Mouse (Mus musculus): ENCODE measurements around the gene Scamp4. TPM values are rescaled to one million over a fixed set of nuclear protein-coding genes. Genes with fewer than 3 reads are reported as not detected.

Scamp4 gene
- polyA plus RNA-seq, 1 experiment: 145 TPM

GRCm38 (mm10) chr10:80606737-80607350 lies 4.2 kb downstream of the Scamp4 start:
- 82% methylated on average over 34 of the region's 34 CpGs for WGBS
- DNase-seq (ENCODE audit: low read depth, low spot score): no peak

- 84% methylated on average over 3 of the region's 3 CpGs for WGBS
- DNase-seq (ENCODE audit: low read depth, low spot score): no peak
Observed at GRCm38 (mm10) chr10:80608435-80608834, 5.8 kb downstream of the Scamp4 start.

DNA sequence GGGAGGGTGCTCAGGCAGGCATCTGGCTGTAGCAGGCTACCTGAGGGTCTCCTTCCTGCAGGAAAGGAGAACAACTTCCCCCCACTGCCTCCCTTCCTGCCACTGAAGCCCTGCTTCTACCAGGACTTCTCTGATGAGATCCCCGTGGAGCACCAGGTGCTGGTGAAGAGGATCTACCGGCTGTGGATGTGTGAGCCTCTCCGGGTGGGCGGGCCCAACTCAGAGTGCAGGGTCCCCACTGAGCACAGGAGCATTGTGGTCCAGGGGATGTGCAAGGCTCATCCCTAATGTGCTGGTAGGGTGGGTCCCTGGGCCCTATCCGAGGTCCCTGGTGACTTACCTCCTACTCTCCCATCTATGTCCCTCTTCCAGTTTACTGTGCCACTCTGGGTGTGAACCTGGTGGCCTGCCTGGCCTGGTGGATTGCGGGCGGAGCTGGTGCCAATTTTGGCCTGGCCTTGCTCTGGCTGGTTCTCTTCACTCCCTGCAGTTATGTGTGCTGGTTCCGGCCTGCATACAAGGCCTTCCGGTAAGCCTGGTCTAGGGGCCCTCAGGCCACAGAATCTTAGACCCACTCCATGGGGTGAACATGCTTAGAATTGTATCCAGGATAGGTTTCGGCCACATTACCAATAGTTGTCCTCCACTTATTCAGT lies 6.7 kb downstream of the Scamp4 start:
- WGBS: 90% methylated on average over 10 of the region's 10 CpGs
- DNase-seq (ENCODE audit: low read depth, low spot score): no peak

GRCm38 (mm10) chr10:80610116-80610785 lies 7.6 kb downstream of the Scamp4 start:
- WGBS: 87% methylated on average over 9 of the region's 9 CpGs
- DNase-seq (ENCODE audit: low read depth, low spot score): no peak

DNA sequence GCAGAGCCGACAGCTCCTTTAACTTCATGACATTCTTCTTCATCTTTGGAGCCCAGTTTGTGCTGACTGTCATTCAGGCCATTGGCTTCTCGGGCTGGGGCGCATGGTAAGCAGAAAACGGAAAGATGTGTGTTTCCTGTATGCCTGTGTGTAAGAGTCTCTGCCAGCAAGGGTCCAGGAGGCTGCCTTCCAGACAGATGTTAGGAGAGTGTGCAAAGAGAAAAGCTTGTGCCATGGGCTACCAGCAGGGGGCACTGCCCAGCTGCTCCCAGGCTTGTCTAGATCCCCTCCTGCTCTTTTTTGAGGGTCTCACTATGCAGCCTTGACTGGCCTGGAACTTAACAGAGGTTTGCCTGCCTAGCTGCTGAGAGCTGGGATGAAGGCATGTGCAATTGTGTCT lies 8.4 kb downstream of the Scamp4 start:
- DNase-seq (ENCODE audit: low read depth, low spot score): no peak
- 67% methylated on average over 4 of the region's 4 CpGs for WGBS

GRCm38 (mm10) chr10:80611905-80612304 lies 9.2 kb downstream of the Scamp4 start:
- WGBS: 91% methylated on average over 3 of the region's 3 CpGs
- DNase-seq (ENCODE audit: low read depth, low spot score): no peak

DNA sequence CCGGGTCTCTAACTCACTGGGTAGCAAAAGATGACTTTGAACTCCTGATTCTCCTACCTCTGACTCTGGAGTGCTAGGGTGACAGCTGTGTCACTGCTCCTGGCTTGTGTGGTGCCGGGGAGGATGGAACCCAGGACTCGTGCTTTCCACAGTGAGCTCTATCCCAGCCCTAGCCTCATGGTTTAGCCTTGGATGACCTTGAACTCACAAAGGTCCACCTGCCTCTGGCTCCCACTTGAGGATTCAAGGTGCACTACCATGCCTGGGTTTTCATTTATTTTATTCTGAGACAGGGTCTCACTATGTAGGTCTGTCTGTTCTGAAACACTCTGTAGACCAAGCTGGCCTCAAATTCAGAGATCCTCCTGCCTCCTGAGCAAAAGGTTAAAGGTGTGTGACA lies 11.1 kb downstream of the Scamp4 start:
- 81% methylated on average over 3 of the region's 3 CpGs for WGBS
- no peak for DNase-seq (ENCODE audit: low read depth, low spot score)

GRCm38 (mm10) chr10:80614351-80614750 lies 11.7 kb downstream of the Scamp4 start:
- WGBS: 84% methylated on average over 6 of the region's 6 CpGs
- DNase-seq (ENCODE audit: low read depth, low spot score): no peak

DNA sequence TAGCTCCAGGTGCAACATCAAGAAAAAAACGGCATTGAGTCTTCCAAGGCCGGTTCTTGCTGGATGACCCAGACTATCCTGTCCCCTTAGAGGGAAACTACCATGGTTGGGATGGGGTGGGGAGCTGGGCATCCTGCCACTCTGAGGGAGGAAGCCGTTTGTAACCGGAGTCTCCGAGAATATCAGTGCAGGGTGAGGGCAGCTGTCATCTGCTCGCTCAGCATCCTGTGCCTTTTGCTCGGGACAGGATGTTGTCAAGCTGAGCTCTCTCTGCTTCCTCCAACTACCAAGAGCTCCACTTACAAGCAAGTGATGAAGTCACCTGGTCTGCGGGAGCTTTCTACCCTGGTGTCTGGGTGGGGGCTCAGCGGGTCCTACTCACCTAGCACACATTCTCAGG lies 15.5 kb downstream of the Scamp4 start:
- DNase-seq (ENCODE audit: low read depth, low spot score): no peak
- 52% methylated on average over 9 of the region's 9 CpGs for WGBS

DNA sequence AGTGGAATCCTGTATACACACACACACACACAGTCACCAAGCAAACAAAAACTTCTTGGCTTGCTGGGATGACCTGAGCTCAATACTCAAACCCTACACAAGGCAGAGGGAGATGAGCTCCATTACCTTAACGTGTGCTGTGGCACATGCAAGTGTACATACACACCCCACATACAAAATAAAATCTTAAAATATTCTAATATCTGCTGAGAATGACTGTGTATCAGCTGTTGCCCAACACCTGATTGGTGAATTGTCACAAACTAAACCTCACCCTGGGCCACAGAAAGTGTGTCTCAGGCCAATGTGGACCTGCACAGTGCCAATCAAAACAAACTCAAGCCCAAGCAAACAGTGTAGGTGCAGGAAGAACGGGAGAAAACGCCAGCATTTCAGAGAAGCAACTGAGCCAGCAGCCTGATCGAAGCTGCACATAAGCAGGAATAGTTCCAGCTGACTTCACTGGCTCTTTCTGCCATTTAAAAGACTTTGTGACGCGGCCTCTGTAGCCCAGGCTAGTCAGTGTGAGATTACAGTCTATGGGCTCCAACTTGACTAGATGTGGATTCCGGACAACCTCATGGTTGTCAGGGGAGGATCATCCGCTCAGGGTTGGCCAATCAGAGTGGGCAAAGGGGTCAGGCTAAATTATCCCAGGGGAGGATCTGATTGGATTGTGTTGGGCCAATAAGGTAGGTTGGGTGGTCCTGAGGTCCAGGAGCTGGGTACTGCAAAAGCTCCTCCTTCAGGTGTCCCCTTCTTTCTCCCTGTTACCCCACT lies 17.0 kb downstream of the Scamp4 start:
- 49% methylated on average over 8 of the region's 8 CpGs for WGBS
- DNase-seq (ENCODE audit: low read depth, low spot score): no peak

GRCm38 (mm10) chr10:80620365-80620764 lies 17.7 kb downstream of the Scamp4 start:
- no peak for DNase-seq (ENCODE audit: low read depth, low spot score)
- 84% methylated on average over 9 of the region's 9 CpGs for WGBS

DNA sequence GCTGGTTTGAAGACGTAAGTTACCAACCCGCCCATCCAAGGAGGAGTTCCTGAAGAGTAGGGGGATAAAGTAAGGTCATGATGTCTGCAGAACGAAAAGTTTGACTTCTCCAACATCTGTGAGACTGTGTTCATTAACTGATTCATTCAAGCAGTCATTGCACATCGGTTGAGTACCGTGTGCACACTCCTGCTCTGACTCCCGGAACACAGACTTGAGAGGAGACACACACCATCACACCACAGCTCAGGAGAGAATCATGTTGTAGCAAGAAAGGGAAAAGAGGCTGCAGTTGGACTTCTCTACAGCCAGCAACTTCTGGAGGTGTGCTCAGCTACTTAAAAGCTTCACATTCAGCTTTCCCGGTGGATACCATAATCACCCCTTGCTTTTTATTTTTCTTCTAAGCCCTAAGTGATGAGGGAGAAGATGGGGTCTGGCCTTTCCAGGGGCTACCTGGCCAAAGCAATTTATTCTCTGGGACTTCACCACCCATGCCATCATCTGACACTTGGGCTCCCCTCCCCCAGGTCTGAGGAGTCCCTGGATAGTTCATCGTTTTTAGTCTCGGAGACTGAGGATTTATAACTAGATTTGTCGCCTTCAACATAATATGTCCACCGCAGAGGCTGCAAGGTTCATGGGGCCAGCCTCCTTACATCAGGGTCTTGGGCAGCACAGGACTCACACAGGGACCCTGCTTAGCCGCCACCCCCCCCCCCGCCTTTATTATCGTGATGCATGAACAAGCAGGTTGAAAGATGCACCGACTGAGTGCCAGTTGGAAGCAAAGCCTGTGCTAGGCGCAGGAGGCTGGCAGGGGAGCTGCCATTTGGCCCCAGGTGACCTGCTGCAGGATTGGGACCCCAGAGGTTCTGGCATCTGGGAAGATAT lies 18.4 kb downstream of the Scamp4 start:
- 57% methylated on average over 16 of the region's 16 CpGs for WGBS
- no peak for DNase-seq (ENCODE audit: low read depth, low spot score)

- no peak for DNase-seq (ENCODE audit: low read depth, low spot score)
- under 1% methylated on average over 9 of the region's 9 CpGs for WGBS
Observed at GRCm38 (mm10) chr10:80621690-80621939, 18.9 kb downstream of the Scamp4 start.

DNA sequence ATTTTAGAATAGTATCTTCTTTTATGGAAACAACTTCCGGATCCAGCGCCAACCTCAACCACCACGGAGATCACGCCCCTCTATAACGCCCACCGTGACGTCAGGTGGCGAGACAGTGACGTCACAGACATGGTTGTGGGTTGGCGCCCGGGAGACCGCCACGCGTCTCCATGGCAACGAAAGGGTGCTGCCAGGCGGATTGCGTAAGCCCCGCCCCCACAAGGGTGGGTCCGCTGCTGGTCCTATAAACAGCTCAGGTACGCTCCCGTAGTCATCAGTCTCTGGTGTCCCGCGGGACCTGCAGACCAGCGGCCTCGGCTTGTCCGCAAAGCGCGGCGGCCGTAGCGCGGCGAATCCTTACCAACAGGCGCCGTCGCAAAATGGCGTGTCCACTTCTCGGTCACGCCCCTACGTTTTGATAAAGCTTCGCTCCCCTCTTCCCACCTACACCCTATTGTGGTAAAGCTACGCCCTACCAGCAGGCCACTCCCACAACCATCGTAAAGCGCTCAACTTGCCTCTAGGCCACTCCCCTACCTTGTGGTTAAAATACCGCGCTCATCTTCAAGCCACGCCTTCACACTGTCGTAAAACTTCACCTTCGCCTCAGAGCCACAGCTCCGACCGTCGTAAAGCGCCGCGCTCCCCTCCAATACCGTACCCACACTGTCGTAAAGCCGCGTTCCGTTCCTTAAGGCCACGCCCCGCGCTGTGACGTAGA lies 19.4 kb downstream of the Scamp4 start:
- WGBS: under 1% methylated on average over 64 of the region's 64 CpGs

GRCm38 (mm10) chr10:80622661-80623456 lies 20.2 kb downstream of the Scamp4 start, which contains the start of gene Csnk1g2:
TSS of gene Csnk1g2 (plus strand) at chr10:80622838.
- 1% methylated on average over 82 of the region's 85 CpGs for WGBS
- DNase-seq (ENCODE audit: low read depth, low spot score): no peak

More for the DNA sequence above, 19.4 kb downstream of the Scamp4 start:
- peak; percentile 100 for DNase-seq (ENCODE audit: low read depth, low spot score)

DNA sequence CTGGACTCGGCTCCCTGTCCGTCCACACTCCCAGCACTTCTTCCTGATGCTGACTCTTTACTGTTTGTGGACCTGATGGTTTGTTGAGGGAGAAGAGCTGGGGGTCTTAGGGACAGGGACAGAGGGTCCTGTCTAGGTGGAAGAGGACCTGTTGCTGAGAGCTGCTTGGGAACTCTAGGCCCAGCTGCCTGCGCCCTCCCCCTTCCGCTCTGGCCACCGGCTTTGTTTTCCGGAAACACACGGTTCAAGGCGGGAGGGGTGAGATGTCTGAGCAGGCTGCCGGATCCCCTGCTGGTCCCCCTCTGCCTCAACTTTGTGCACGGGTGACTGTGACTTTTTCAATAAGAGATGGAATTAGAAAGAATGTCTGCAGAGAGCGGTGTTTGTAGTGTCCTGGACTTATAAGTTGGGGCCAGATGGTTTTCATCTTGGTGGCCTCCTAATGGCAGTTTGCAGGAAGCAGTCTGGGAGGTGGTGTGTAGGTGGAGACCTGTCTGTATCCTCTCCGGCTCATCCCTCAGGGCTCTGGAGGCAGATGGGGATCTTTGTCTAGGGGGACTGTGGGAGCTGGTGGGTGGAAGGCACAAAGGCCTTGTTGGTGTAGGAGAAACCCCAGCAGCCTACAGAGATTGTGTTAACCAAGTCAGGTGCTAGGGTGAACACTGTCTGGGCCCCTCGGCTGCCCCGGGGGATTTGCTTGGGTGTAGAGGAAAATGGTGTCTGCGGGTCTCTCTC lies 21.0 kb downstream of the Scamp4 start:
- no peak for DNase-seq (ENCODE audit: low read depth, low spot score)
- 10% methylated on average over 15 of the region's 15 CpGs for WGBS

DNA sequence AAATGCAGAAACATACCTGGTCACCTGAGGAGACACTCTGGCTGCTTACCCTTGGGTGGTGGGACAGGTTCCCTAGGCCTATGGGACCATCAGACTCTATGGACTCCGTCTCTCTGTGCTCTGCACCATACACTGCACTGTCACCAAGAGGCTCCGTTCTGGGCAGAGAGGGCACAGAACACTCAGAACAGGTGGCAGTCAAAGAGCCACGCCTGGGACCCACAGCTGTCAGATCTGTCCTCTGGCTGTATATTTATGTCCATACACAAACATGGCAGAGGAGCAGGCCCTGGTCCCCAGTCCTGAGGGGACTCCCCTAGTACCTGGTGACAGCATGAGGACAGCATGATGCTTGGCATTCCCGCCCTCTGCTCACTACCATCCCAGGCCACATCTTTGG lies 23.1 kb downstream of the Scamp4 start:
- DNase-seq (ENCODE audit: low read depth, low spot score): no peak
- 61% methylated on average over 4 of the region's 4 CpGs for WGBS

Measured in large intestine, adult 2 months (tissue).